11 mouse cellular contexts compared by ENCODE assay signal in the genomic region with DNA sequence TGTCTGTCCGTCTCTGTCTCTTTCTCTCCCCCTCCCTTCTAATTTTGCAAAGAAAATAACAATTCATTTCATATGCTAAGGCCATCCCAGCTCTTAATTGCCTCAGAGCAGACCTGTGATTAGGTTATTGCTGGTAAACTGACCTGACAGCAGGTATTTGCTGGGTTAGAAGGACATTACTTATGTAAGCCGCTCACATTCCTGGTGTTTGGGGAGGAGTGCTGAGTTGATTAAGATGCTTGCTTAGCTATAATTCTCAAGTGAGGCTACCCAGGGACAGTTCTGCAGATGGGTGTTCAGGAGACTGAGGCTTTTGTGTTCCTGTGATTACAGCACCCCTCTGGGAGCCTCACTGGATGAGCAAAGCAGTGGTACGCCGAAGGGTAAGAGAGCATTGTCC. TPM values are rescaled to one million over a fixed set of nuclear protein-coding genes. Genes with fewer than 3 reads are reported as not detected.
DNase-seq lines count a peak whose midpoint lies in the region; ATAC-seq and TF ChIP-seq lines count a peak whose summit lies in the region.
"Had no signal": no experiment of that assay in that cellular context is flagged by ENCODE, and none has a peak within 500 bp of the region (broad histone marks: within the 10 kb centered on the region; RNA-seq: fewer than 3 reads in every experiment).

No protein-coding gene starts in this region.

- no peaks in the 10 kb centered on the region for H3K27me3 ChIP-seq in embryonic facial prominence, embryonic 12.5 days
- no peaks in the 10 kb centered on the region for H3K27me3 ChIP-seq in embryonic facial prominence, embryonic 10.5 days (replicated peaks; ENCODE audit: low read depth, poor library complexity, severe bottlenecking)
- no peaks in the 10 kb centered on the region for H3K27me3 ChIP-seq in kidney, postnatal 0 days (ENCODE audit: insufficient read depth, low read length)

- ATAC-seq in embryonic facial prominence, embryonic 12.5 days (ENCODE audit: insufficient number of reproducible peaks, insufficient read depth, low FRiP score, low TSS enrichment) = no peak
- ATAC-seq in kidney, postnatal 0 days (replicated peaks; ENCODE audit: low FRiP score, low read depth) = no peak

- peaks cover 8% of the 10 kb centered on the region; the same call in 1 of the 2 replicates for H3K4me1 ChIP-seq in embryonic facial prominence, embryonic 12.5 days
- peaks cover 15% of the 10 kb centered on the region for H3K4me1 ChIP-seq in embryonic facial prominence, embryonic 10.5 days
- no peaks in the 10 kb centered on the region; the same call in none of the 2 replicates for H3K4me1 ChIP-seq in kidney, postnatal 0 days (replicated peaks; ENCODE audit: insufficient read depth, low read length)

- peak overlapping the region; percentile 10; the same call in 1 of the 2 replicates for H3K4me3 ChIP-seq in embryonic facial prominence, embryonic 12.5 days
- no peak overlapping the region for H3K4me3 ChIP-seq in embryonic facial prominence, embryonic 10.5 days
- H3K4me3 ChIP-seq in kidney, postnatal 0 days (replicated peaks; ENCODE audit: low read depth, low read length) = peak overlapping the region; percentile 84; the same call in 1 of the 2 replicates

- H3K4me2 ChIP-seq in embryonic facial prominence, embryonic 12.5 days (replicated peaks) = peak overlapping the region; percentile 37
- H3K4me2 ChIP-seq in kidney, postnatal 0 days (ENCODE audit: low read length) = peak overlapping the region; percentile 49

- H3K36me3 ChIP-seq in embryonic facial prominence, embryonic 12.5 days = peaks cover 10% of the 10 kb centered on the region
- H3K36me3 ChIP-seq in embryonic facial prominence, embryonic 10.5 days (replicated peaks) = peaks cover 22% of the 10 kb centered on the region
- peaks cover 18% of the 10 kb centered on the region for H3K36me3 ChIP-seq in kidney, postnatal 0 days (ENCODE audit: insufficient read depth, low read length)

- no peaks in the 10 kb centered on the region for H3K9me3 ChIP-seq in embryonic facial prominence, embryonic 12.5 days
- H3K9me3 ChIP-seq in embryonic facial prominence, embryonic 10.5 days = no peaks in the 10 kb centered on the region
- H3K9me3 ChIP-seq in kidney, postnatal 0 days (replicated peaks; ENCODE audit: low read length) = no peaks in the 10 kb centered on the region

- 42% methylated on average over 4 of the region's 4 CpGs for WGBS in embryonic facial prominence, embryonic 12.5 days
- 55% methylated on average over 4 of the region's 4 CpGs for WGBS in embryonic facial prominence, embryonic 10.5 days
- 58% methylated on average over 4 of the region's 4 CpGs for WGBS in kidney, postnatal 0 days

- H3K9ac ChIP-seq in embryonic facial prominence, embryonic 12.5 days = no peak overlapping the region
- peak overlapping the region; percentile 9; the same call in 1 of the 2 replicates for H3K9ac ChIP-seq in kidney, postnatal 0 days (ENCODE audit: low read depth, low read length)

- no peak overlapping the region for H3K27ac ChIP-seq in embryonic facial prominence, embryonic 12.5 days
- no peak overlapping the region for H3K27ac ChIP-seq in embryonic facial prominence, embryonic 10.5 days (replicated peaks)
- H3K27ac ChIP-seq in kidney, postnatal 0 days = no peak overlapping the region

- TF ChIP-seq CTCF in kidney, postnatal 0 days (IDR thresholded peaks at IDR 0.05; ENCODE audit: low read depth) = no peak

- no peak for DNase-seq in embryonic facial prominence, embryonic 10.5 days (ENCODE audit: low spot score)
- peak; percentile 48 for DNase-seq in kidney, adult 11 months
- DNase-seq in kidney, postnatal 10 days = no peak
- DNase-seq in Muller cell, postnatal 12 days (ENCODE audit: inconsistent ontology term) = peak; percentile 52
- no peak for DNase-seq in kidney, postnatal 0 days (ENCODE audit: low spot score)
- no peak for DNase-seq in urinary bladder, postnatal 36 days (ENCODE audit: low spot score in 2 of 2)
- no peak for DNase-seq in layer of hippocampus, postnatal 10 days (ENCODE audit: low spot score in 2 of 2)
- DNase-seq: adrenal gland, adult 8-10 months; cerebellum, adult 18-20 months; left cerebral cortex, postnatal 4 days had no signal

RNA-seq across cellular contexts. Expression of a gene that starts 3.8 kb away (rescaled TPM):
- 11.3 and 11.4 TPM in 2 replicates for polyA plus RNA-seq in embryonic facial prominence, embryonic 12.5 days (2016; fragmentation: Nextera tagmentation; extraction: Ambion mirVana)
- polyA plus RNA-seq in embryonic facial prominence, embryonic 10.5 days (2016; fragmentation: Nextera tagmentation; extraction: Ambion mirVana) = 6.1 and 6.6 TPM in 2 replicates
- polyA plus RNA-seq in kidney, postnatal 0 days (2015; fragmentation: Nextera tagmentation; extraction: Ambion mirVana) = 22.7 and 24.4 TPM in 2 replicates
- total RNA-seq in layer of hippocampus, postnatal 10 days (2021) = 10 to 100 TPM; 34.3 to 35.4 TPM

Comparison
In these comparisons a context has a peak if more than half of its experiments do, and no peak if none do; other contexts are left out.
1. DNase-seq: peak in kidney, adult 11 months (single experiment) and Muller cell, postnatal 12 days (single experiment); none in embryonic facial prominence, embryonic 10.5 days (single experiment), kidney, postnatal 10 days (single experiment), kidney, postnatal 0 days (single experiment), urinary bladder, postnatal 36 days (0 of 2) and layer of hippocampus, postnatal 10 days (0 of 2).